Mouse (Mus musculus) neural tube, embryonic 15.5 days (tissue): ENCODE measurements around the gene Gskip. TPM values are rescaled to one million over a fixed set of nuclear protein-coding genes. Genes with fewer than 3 reads are reported as not detected.

Experiments
- ATAC-seq: fragments of 200-750 bp; cut with Nextera tagmentation; 2 replicates; pipeline ENCODE4 v1.8.0; 2017; ENCODE audit warnings: mild to moderate bottlenecking, moderate TSS enrichment, moderate library complexity; ENCODE audit not compliant: low FRiP score
- H3K27ac ChIP-seq: fragments of 300-500 bp; sonication (generic); replicated peaks from 2 replicates; pipeline ENCODE4 v1.5.1; 2015; ENCODE audit warnings: mild to moderate bottlenecking, inconsistent platforms
- H3K27me3 ChIP-seq: fragments of 300-500 bp; sonication (generic); replicated peaks from 2 replicates; pipeline ENCODE4 v1.6.1; 2015; ENCODE audit warnings: inconsistent platforms
- H3K36me3 ChIP-seq: fragments of 300-500 bp; sonication (generic); 2 replicates; pipeline ENCODE4 v1.6.1; 2015; ENCODE audit warnings: inconsistent platforms
- H3K4me1 ChIP-seq: fragments of 300-500 bp; sonication (generic); 2 replicates; pipeline ENCODE4 v1.6.1; 2015; ENCODE audit warnings: inconsistent platforms
- H3K4me2 ChIP-seq: fragments of 300-500 bp; sonication (generic); 2 replicates; pipeline ENCODE4 v1.6.1; 2015; ENCODE audit warnings: inconsistent platforms, mild to moderate bottlenecking, moderate library complexity
- H3K4me3 ChIP-seq: fragments of 300-500 bp; sonication (generic); replicated peaks from 2 replicates; pipeline ENCODE4 v1.5.1; 2015; ENCODE audit warnings: mild to moderate bottlenecking, inconsistent platforms
- H3K9ac ChIP-seq: fragments of 300-500 bp; sonication (generic); replicated peaks from 2 replicates; pipeline ENCODE4 v1.6.1; 2015; ENCODE audit warnings: mild to moderate bottlenecking, inconsistent platforms
- H3K9me3 ChIP-seq: fragments of 300-500 bp; sonication (generic); replicated peaks from 2 replicates; pipeline ENCODE4 v1.6.1; 2016; ENCODE audit warnings: inconsistent platforms
- WGBS: fragments of 180-500 bp; shearing (Covaris S2); methylation state at CpG from one replicate; pipeline ENCODE4 v1.1.7; 2015; ENCODE audit warnings: mixed read lengths; 5-methylcytosine and 5-hydroxymethylcytosine counted together
- polyA plus RNA-seq: library from polyadenylated mRNA; unstranded; fragments of >200 nt; fragmentation: Nextera tagmentation; extraction: Ambion mirVana; gene quantifications from 2 replicates; pipeline ENCODE4 v1.2.1, GENCODE M21; 2015

Gskip gene
- 27.6 and 28.9 TPM in 2 replicates for polyA plus RNA-seq

DNA sequence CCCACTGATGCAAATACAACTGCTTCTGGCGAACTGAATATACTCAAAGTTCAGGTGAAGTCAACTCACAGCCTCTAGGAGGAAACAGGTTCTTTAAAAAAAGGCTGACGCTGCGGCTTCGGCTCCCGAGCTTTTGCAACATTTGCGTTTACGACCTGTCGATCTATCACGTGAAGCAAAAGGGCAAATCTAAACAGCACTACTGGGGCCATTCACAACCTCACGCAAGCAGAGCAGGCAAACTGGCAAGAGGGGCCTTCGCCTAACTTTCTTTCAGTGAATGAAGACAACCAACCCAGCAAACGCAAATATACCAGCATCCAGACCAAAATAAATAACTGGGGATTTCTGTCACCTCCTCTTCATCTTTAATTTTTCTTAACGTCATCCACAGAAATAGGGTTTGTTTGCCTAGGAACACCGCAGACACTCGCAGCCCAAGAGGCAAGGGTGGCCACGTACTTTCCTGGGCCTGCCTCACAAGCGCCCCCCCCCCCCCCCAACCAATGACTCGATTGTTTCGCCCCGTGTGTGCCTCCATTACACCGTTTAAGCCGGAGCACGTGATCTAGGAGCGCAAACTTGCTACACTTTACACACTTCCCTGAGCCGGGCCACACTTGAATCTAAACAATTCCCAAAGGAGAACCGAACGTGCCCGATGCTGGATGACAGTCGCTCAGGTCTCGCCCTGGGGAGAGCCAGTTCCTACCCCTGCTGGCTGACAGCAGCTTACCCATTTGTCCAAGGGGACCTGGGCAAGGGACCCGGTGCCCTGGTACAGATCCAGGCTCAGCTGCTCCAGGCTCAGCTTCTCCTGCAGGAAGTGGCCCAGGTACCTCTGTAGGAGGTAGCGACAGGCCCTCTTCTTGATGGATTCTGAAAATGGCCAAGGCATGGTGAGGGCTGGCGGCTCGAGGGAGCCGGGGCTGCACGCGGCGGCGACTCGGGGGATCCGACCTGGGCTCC lies at the start of gene Gskip:
Gene Gskip, plus strand, starts transcription at position 897 of the 969 bp plus-strand sequence.
- H3K27me3 ChIP-seq: no peaks in the 10 kb centered on the region

DNA sequence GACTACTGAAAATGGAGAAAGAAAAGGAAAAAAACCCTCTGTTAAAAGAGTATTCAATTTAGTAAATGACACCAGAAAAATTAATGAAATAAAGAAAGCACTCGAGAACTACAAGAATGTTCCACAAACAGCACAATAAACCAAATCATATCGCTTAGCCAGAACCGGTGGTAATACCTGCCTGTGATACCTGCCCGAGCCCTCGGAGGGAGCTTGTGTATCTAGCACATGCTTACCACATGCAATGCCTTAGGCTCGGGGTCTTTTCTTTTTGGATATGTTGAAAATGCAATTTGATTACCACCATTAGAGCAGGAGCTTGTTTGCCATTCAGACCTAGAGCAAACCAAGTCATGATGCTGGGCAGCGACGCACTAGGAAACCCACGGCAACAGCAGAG lies 48.1 kb upstream of the Gskip start:
- ATAC-seq: no peak
- WGBS: 94% methylated on average over 9 of the region's 9 CpGs
- Histone ChIP-seq H3K27ac (no peak overlapping the region), H3K36me3 (peaks cover 89% of the 10 kb centered on the region), H3K4me1 (no peaks in the 10 kb centered on the region), H3K4me3 (no peak overlapping the region), H3K9ac (no peak overlapping the region), H3K4me2 (no peak overlapping the region), H3K27me3 (no peaks in the 10 kb centered on the region), H3K9me3 (no peaks in the 10 kb centered on the region)

More for the DNA sequence above, at the start of gene Gskip:
- no peaks in the 10 kb centered on the region for H3K9me3 ChIP-seq
- under 1% methylated on average over 41 of the region's 41 CpGs for WGBS
- H3K9ac ChIP-seq: peak within 1 kb of the TSS; percentile 73
- peak within 1 kb of the TSS; percentile 77 for H3K4me3 ChIP-seq
- peak within 1 kb of the TSS; percentile 96 for H3K27ac ChIP-seq
- peak; percentile 25 for ATAC-seq
- peak within 1 kb of the TSS; percentile 86 for H3K4me2 ChIP-seq
- peaks cover 42% of the 10 kb centered on the region for H3K4me1 ChIP-seq
- H3K36me3 ChIP-seq: peaks cover 2% of the 10 kb centered on the region; the same call in 1 of the 2 replicates

DNA sequence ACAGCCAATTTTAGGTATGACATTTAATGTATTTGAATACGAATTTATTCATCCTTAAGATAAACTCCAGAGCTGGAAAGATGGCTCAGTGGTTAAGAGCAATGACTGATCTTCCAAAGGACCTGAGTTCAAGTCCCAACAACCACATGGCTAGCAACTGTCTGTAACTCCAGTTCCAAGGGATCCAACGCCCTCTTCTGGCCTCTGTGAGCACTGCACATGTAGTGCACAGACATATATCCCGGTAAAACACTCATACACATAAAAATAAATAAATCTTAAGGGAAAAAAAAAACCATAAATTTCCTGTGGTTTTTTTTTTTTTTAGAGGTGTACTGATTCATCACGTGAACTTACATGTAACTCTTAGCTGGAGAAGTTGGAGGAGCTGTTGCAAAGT lies 47.1 kb upstream of the Gskip start:
- no peak for ATAC-seq
- Histone ChIP-seq H3K4me3 (no peak overlapping the region), H3K36me3 (peaks cover 94% of the 10 kb centered on the region), H3K9me3 (no peaks in the 10 kb centered on the region), H3K9ac (no peak overlapping the region), H3K4me1 (no peaks in the 10 kb centered on the region), H3K27me3 (no peaks in the 10 kb centered on the region), H3K4me2 (no peak overlapping the region), H3K27ac (no peak overlapping the region)
- 81% methylated on average over 4 of the region's 4 CpGs for WGBS

DNA sequence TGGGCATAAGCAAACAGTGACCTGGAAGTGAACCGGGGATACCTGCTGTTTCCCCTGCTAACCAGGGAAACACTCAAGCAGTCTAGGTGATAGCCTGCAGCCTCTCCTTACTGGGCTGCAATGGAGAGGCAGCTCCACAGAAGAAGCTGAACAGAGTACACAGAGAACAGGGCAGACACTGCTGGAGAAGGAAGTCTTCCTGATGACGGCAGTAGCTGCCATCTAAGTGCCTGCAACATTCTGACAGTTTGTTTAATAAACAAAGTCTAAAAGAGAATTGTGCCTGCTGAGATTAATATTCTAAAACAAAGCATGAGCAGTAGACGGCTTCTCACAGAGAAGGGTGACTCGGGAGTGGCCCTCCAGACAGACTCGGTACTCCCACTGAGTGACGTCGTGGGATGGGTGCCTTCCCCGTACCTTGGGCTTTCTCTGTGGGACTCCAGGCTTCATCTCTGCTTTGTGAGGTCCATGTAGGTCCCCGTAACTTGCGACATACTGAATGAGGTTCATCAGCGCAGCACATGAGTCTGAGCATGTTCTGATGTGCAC lies 41.8 kb upstream of the Gskip start:
- Histone ChIP-seq H3K9ac (no peak overlapping the region), H3K27ac (no peak overlapping the region), H3K36me3 (peaks cover 91% of the 10 kb centered on the region), H3K9me3 (no peaks in the 10 kb centered on the region), H3K4me3 (no peak overlapping the region), H3K4me2 (no peak overlapping the region), H3K27me3 (no peaks in the 10 kb centered on the region), H3K4me1 (no peaks in the 10 kb centered on the region)
- 93% methylated on average over 11 of the region's 11 CpGs for WGBS
- no peak for ATAC-seq

DNA sequence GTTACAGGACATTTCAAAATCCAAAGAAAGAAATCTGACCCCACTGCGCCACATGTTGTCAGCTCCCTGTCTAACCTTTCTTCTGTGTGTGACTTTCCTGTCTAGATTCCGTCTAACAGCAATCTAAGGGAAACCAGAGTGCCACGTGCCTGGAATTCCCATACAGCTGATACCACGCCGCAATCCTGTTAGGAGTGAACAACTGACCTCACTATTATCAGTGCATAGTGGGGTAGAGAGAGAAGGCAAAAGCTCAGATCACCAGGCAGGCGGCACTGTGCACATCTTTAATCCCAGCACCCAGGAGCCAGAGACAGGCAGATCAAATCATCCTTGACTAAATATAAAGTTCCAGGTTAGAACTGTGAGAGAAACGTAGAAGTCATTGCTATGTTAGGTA lies 28.8 kb upstream of the Gskip start:
- H3K36me3 ChIP-seq: peaks cover 97% of the 10 kb centered on the region
- no peak for ATAC-seq
- WGBS: 96% methylated on average over 7 of the region's 7 CpGs

DNA sequence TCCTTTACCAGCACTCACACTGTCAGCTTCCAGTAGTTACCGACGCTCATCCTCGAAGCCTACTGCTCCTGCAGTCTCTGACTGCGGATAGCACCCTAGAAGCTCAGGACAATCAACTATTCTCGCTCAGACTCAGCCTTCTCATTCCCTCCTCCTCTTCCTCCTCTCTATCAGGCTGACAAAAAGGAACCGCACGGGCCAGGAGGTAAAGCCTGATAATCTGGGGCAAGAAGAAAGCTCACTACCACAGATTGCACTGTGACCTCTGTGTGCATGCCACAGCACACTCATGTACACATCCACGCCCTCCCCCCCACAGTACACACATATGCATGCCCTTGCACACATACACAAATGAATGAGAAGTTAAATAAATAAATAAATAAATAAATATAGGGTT lies 8.4 kb upstream of the Gskip start:
- no peaks in the 10 kb centered on the region for H3K4me1 ChIP-seq
- no peak overlapping the region for H3K27ac ChIP-seq
- ATAC-seq: no peak
- 98% methylated on average over 8 of the region's 8 CpGs for WGBS
- no peak overlapping the region for H3K4me3 ChIP-seq
- H3K9ac ChIP-seq: no peak overlapping the region
- peaks cover 24% of the 10 kb centered on the region for H3K36me3 ChIP-seq
- H3K27me3 ChIP-seq: no peaks in the 10 kb centered on the region
- no peak overlapping the region for H3K4me2 ChIP-seq
- H3K9me3 ChIP-seq: no peaks in the 10 kb centered on the region

More for the DNA sequence above, 28.8 kb upstream of the Gskip start:
- Histone ChIP-seq H3K9ac (no peak overlapping the region), H3K27ac (no peak overlapping the region), H3K9me3 (no peaks in the 10 kb centered on the region), H3K4me2 (no peak overlapping the region), H3K27me3 (no peaks in the 10 kb centered on the region), H3K4me3 (no peak overlapping the region), H3K4me1 (no peaks in the 10 kb centered on the region)

DNA sequence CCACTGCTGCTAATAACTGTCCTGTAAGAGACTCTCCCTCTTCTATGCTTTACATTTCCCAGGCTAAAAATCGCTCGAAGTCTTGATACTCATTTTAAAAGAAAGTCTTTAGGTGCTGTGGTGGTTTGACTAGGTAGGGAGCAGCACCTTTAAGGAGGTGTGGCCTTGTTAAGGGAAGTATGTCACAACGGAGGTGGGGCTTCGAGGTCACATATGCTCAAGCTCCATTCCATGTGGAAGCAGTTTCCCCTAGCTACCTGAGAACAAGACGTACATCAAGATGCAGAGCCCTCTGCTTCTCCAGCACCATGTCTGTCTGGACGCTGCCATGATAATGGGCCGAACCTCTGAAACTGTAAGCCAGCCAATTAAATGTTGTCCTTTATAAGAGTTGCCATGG lies 6.4 kb upstream of the Gskip start:
- WGBS: 92% methylated on average over 7 of the region's 7 CpGs
- H3K9me3 ChIP-seq: no peaks in the 10 kb centered on the region
- H3K4me3 ChIP-seq: no peak overlapping the region
- H3K4me2 ChIP-seq: no peak overlapping the region
- peaks cover 14% of the 10 kb centered on the region for H3K36me3 ChIP-seq
- H3K27ac ChIP-seq: no peak overlapping the region
- peaks cover 15% of the 10 kb centered on the region for H3K4me1 ChIP-seq
- H3K27me3 ChIP-seq: no peaks in the 10 kb centered on the region
- no peak for ATAC-seq
- H3K9ac ChIP-seq: no peak overlapping the region

DNA sequence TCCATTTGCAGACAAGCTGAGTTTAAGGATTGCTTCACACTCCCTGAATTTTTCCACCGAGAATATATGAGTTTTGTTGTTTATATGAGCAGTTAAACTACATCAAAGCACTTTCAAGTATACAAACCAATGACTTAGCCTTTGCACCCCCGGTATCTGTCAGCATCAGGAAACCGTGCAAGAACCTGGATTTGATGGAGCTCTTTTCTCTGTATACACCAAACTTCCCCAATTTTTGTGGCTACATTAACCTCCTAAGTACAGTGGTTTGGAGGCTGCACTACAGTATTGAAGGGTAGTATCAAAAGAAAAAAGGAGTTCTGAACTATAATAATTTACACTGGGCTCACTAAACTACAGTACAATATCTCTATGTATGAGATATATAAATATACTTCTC lies 5.9 kb upstream of the Gskip start:
- Histone ChIP-seq H3K4me3 (no peak overlapping the region), H3K4me1 (peaks cover 20% of the 10 kb centered on the region), H3K27ac (no peak overlapping the region), H3K9me3 (no peaks in the 10 kb centered on the region), H3K27me3 (no peaks in the 10 kb centered on the region), H3K4me2 (no peak overlapping the region), H3K9ac (no peak overlapping the region), H3K36me3 (peaks cover 9% of the 10 kb centered on the region)
- no peak for ATAC-seq
- 89% methylated on average over 3 of the region's 3 CpGs for WGBS

DNA sequence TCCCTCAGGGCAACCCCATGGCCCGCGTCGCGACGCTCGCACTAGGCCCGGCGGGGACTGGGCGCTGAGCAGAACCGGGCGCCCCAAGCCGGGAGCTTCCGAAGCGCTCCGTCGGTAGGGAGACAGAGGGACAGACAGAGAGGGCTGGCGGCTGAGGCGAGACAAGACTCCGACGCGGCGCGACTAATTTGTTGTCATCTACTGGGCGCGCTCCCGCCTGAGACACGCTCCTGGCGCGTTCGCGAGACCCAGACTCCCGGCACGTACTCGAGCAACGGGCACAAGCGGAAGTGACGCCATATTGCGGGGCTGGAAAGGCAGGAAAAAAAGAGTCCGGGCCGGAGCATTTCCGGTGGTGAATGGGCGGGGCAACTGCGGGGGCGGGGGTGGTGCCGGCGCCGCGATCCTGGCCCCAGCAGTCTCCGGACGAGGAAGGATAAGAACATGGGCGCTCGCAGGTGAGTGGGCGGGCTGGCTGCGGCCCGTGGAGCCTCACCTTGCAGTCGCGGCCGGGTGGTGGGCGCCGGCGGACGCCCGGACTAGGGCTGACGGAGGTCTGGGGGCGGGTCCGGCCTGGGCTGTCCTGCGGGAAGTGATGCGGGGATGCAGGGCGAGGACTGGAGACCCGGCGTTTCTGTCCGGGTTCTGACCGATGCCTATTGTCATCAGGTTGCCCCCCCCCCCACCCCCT lies 517 bp downstream of the Gskip start, which contains the start of gene Atg2b:
Gene Atg2b, minus strand, starts transcription at position 211 of the 691 bp plus-strand sequence.
- Histone ChIP-seq H3K9me3 (no peaks in the 10 kb centered on the region), H3K27me3 (no peaks in the 10 kb centered on the region), H3K4me1 (peaks cover 42% of the 10 kb centered on the region), H3K4me2 (peak within 1 kb of the TSS; percentile 86), H3K9ac (peak within 1 kb of the TSS; percentile 73), H3K4me3 (peak within 1 kb of the TSS; percentile 77), H3K36me3 (peaks cover 11% of the 10 kb centered on the region), H3K27ac (peak within 1 kb of the TSS; percentile 96)
- WGBS: under 1% methylated on average over 69 of the region's 73 CpGs
- ATAC-seq: peak; percentile 94

DNA sequence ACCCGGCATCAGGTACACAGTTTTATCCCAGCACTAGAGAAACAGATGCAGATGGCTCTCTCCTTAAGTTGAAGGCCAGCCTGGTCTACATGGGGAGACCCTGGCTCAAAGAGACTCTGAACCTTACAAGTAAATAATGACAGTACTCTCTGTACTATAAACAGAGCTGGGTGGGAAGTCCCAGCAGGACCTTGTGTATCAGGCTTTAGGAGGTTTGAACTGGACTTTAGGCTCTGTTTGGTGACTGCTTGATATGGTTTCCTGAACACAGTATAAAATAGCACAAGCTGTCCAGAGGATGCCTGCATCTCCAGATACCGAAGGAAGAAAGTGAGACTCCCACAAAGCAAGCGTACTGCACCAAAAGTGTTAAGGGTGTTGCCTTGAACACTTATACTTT lies 2.2 kb downstream of the Gskip start:
- peaks cover 17% of the 10 kb centered on the region for H3K36me3 ChIP-seq
- H3K27ac ChIP-seq: no peak overlapping the region
- H3K9ac ChIP-seq: no peak overlapping the region
- peaks cover 40% of the 10 kb centered on the region for H3K4me1 ChIP-seq
- H3K4me3 ChIP-seq: peak overlapping the region; percentile 77
- no peaks in the 10 kb centered on the region for H3K27me3 ChIP-seq
- 96% methylated on average over 3 of the region's 3 CpGs for WGBS
- H3K9me3 ChIP-seq: no peaks in the 10 kb centered on the region
- ATAC-seq: no peak
- H3K4me2 ChIP-seq: peak overlapping the region; percentile 86

DNA sequence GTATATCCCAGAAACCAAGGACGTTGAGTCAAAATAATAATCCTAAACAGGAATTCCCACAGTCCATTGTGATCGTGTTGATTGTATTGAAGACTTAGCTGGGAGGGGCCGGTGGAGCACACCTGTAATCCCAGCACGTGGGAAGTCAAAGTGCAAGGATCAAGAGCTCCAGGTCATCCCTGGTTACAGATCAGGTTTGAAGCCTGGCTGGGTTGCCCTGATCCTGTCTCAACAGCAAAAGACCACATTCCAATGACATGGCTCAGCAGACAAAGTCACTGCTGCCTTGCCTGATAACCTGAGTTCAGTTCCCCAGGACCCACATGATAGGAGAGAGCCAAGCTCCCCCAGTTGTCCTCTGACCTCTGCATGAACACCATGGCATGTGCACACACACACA lies 2.8 kb downstream of the Gskip start:
- WGBS: 89% methylated on average over 4 of the region's 4 CpGs
- Histone ChIP-seq H3K9me3 (no peaks in the 10 kb centered on the region), H3K27me3 (no peaks in the 10 kb centered on the region), H3K4me3 (no peak overlapping the region), H3K36me3 (peaks cover 20% of the 10 kb centered on the region), H3K27ac (no peak overlapping the region), H3K4me1 (peaks cover 35% of the 10 kb centered on the region), H3K4me2 (no peak overlapping the region), H3K9ac (no peak overlapping the region)
- no peak for ATAC-seq
